Mouse (Mus musculus): ENCODE measurements around the gene Fbrs. TPM values are rescaled to one million over a fixed set of nuclear protein-coding genes. Genes with fewer than 3 reads are reported as not detected.
"Not testable (repeated sequence)": the region's sequence is repeated elsewhere in the genome, so short reads cannot be mapped to it uniquely, and the experiment has no call there.

Fbrs gene
- polyA plus RNA-seq, 1 experiment from 2014 or later = 7.0 TPM

- H3K9ac ChIP-seq; H3K9me3 ChIP-seq (replicated peaks); H3K4me3 ChIP-seq; ATAC-seq (replicated peaks; ENCODE audit: insufficient number of reproducible peaks, insufficient read depth, low FRiP score, low read depth); H3K36me3 ChIP-seq; H3K4me2 ChIP-seq; H3K27me3 ChIP-seq; H3K27ac ChIP-seq: not testable (repeated sequence)
- H3K4me1 ChIP-seq (replicated peaks) = peaks cover 18% of the 10 kb centered on the region
- 75% methylated on average over 4 of the region's 4 CpGs for WGBS
Observed at GRCm38 (mm10) chr7:127509830-127510229, 30.8 kb downstream of the Fbrs start.

DNA sequence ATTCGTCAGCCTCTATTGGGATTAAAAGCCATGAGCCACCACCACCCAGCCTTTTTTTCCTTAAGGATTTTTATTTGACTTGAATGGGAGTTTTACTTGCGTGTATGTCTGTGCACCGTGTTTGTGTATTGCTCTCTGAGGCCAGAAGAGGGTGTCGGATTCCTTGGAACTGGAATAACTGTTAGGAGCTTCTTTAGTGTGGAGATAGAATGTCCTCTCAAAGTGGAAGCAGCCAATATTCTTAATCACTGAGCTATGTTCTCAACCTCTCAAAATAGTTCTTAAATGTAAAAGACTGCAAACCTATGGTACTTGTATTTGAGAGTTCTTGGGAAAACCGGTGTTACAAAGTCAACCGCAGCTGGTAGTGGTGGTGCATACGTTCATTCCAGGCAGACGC lies 32.2 kb downstream of the Fbrs start:
- peak overlapping the region; percentile 99 for H3K27ac ChIP-seq
- H3K9me3 ChIP-seq (replicated peaks) = no peaks in the 10 kb centered on the region
- WGBS = 36% methylated on average over 8 of the region's 8 CpGs
- H3K36me3 ChIP-seq = peaks cover 16% of the 10 kb centered on the region
- H3K4me2 ChIP-seq = peak overlapping the region; percentile 59
- peak overlapping the region; percentile 69 for H3K4me3 ChIP-seq
- H3K27me3 ChIP-seq = no peaks in the 10 kb centered on the region
- H3K9ac ChIP-seq = 0 out of 2 replicates have a peak overlapping the region, but pooled peaks have one; percentile 78
- ATAC-seq (replicated peaks; ENCODE audit: insufficient number of reproducible peaks, insufficient read depth, low FRiP score, low read depth) = no peak
- H3K4me1 ChIP-seq (replicated peaks) = peaks cover 20% of the 10 kb centered on the region

GRCm38 (mm10) chr7:127511808-127512230 lies 32.8 kb downstream of the Fbrs start, which contains the start of gene Srcap:
Gene Srcap, plus strand, starts transcription at chr7:127511983.
- Histone ChIP-seq H3K27me3 (no peaks in the 10 kb centered on the region), H3K27ac (peak within 1 kb of the TSS; percentile 99), H3K4me2 (peak within 1 kb of the TSS; percentile 71), H3K36me3 (peaks cover 21% of the 10 kb centered on the region), H3K4me1 (replicated peaks) (peaks cover 20% of the 10 kb centered on the region), H3K9me3 (replicated peaks) (no peaks in the 10 kb centered on the region), H3K4me3 (peak within 1 kb of the TSS; percentile 69), H3K9ac (peak within 1 kb of the TSS; percentile 78)
- under 1% methylated on average over 37 of the region's 37 CpGs for WGBS
- ATAC-seq (replicated peaks; ENCODE audit: insufficient number of reproducible peaks, insufficient read depth, low FRiP score, low read depth) = peak; percentile 95

GRCm38 (mm10) chr7:127512231-127513015 lies 33.4 kb downstream of the Fbrs start:
- no peaks in the 10 kb centered on the region for H3K9me3 ChIP-seq (replicated peaks)
- peak; percentile 88 for ATAC-seq (replicated peaks; ENCODE audit: insufficient number of reproducible peaks, insufficient read depth, low FRiP score, low read depth)
- peaks cover 27% of the 10 kb centered on the region for H3K36me3 ChIP-seq
- under 1% methylated on average over 73 of the region's 93 CpGs for WGBS
- no peaks in the 10 kb centered on the region for H3K27me3 ChIP-seq
- peak overlapping the region; percentile 78 for H3K9ac ChIP-seq
- H3K4me1 ChIP-seq (replicated peaks) = peaks cover 20% of the 10 kb centered on the region
- H3K27ac ChIP-seq = peak overlapping the region; percentile 99
- H3K4me2 ChIP-seq = peak overlapping the region; percentile 71
- peak overlapping the region; percentile 69 for H3K4me3 ChIP-seq

DNA sequence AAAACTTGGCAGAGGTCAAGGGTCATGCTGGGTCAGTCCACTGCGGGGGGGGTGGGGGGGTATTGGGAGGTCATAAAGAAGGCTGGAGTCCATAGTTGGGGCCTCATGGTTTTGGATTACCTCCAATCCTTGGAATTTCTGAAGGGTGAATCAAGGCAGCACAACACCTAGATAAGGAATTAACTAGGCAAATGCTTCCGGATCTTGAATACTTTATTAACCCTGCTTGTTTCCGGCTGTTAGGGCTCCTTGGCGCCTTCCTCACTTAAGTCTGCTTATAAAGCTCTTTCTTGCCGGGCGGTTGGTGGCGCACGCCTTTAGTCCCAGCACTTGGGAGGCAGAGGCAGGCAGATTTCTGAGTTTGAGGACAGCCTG lies 34.0 kb downstream of the Fbrs start:
- ATAC-seq (replicated peaks; ENCODE audit: insufficient number of reproducible peaks, insufficient read depth, low FRiP score, low read depth) = 0 out of 2 replicates have a peak, but pooled peaks have one; percentile 0
- H3K4me2 ChIP-seq = peak overlapping the region; percentile 71
- peak overlapping the region; percentile 78 for H3K9ac ChIP-seq
- peak overlapping the region; percentile 99 for H3K27ac ChIP-seq
- peak overlapping the region; percentile 69 for H3K4me3 ChIP-seq
- no peaks in the 10 kb centered on the region for H3K27me3 ChIP-seq
- no peaks in the 10 kb centered on the region for H3K9me3 ChIP-seq (replicated peaks)
- H3K4me1 ChIP-seq (replicated peaks) = peaks cover 20% of the 10 kb centered on the region
- WGBS = 26% methylated on average over 8 of the region's 8 CpGs
- peaks cover 33% of the 10 kb centered on the region for H3K36me3 ChIP-seq

DNA sequence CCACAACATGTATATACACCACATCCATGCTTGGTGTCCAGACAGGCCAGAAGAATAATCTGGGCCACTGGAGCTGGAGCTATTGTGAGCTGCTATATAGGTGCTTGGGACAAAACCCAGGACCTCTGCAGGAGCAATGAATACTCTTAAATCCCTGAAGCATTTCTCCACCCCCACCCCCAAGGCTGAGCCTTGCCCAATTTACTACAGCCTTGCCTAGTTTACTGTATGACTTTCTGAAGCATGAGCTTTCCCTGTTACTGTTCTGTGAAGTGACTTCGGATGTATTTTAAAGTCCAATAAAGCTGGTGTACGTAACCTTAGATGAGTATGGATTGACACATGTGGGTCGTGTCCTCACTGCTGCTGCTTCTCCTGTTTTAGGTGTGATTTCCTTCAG lies 34.8 kb downstream of the Fbrs start:
- H3K4me2 ChIP-seq = peak overlapping the region; percentile 71
- 74% methylated on average over 3 of the region's 3 CpGs for WGBS
- peak overlapping the region; percentile 69 for H3K4me3 ChIP-seq
- peak overlapping the region; percentile 10; the same call in 1 of the 2 replicates for H3K27ac ChIP-seq
- H3K27me3 ChIP-seq = no peaks in the 10 kb centered on the region
- peaks cover 39% of the 10 kb centered on the region for H3K36me3 ChIP-seq
- peaks cover 20% of the 10 kb centered on the region for H3K4me1 ChIP-seq (replicated peaks)
- no peak for ATAC-seq (replicated peaks; ENCODE audit: insufficient number of reproducible peaks, insufficient read depth, low FRiP score, low read depth)
- no peaks in the 10 kb centered on the region for H3K9me3 ChIP-seq (replicated peaks)
- no peak overlapping the region for H3K9ac ChIP-seq

DNA sequence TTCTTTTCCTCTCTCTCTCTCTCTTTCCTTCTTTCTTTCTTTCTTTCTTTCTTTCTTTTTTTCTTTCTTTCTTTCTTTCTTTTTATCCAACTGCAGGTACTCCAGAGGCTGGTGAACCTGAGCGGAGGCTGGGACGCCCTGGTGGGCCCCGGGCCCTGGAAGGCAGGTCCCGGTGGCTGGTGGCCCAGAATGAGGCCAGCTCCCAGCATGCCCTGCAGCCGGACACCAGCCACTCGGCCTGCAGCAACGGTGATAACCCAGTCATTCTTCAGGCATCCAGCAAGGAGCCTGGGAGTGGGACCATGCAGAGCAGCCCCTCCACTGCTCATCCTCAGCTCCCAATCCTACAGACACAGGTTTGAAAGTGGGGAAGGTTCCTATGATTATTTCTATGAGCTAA lies 36.8 kb downstream of the Fbrs start:
- H3K9me3 ChIP-seq (replicated peaks) = no peaks in the 10 kb centered on the region
- no peak overlapping the region for H3K4me2 ChIP-seq
- H3K27ac ChIP-seq = no peak overlapping the region
- ATAC-seq (replicated peaks; ENCODE audit: insufficient number of reproducible peaks, insufficient read depth, low FRiP score, low read depth) = no peak
- peaks cover 56% of the 10 kb centered on the region for H3K36me3 ChIP-seq
- H3K27me3 ChIP-seq = no peaks in the 10 kb centered on the region
- no peak overlapping the region for H3K4me3 ChIP-seq
- 72% methylated on average over 7 of the region's 7 CpGs for WGBS
- H3K4me1 ChIP-seq (replicated peaks) = peaks cover 20% of the 10 kb centered on the region
- H3K9ac ChIP-seq = no peak overlapping the region

DNA sequence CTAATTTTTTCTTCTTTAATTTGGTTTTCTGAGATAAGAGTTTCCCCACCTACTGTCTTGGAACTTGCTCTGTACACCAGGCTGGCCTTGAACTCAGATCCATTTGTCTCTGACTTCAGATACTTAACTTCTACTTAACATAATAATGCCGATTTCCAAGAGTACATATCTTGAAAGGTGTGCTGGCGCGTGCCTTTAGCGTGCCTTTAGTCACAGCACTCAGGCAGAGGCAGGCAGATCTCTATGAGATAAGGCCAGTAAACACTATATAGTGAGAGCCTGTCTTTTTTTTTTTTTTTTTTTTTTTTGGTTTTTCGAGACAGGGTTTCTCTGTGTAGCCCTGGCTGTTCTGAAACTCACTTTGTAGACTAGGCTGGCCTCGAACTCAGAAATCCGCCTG lies 37.3 kb downstream of the Fbrs start:
- Histone ChIP-seq H3K36me3 (peaks cover 61% of the 10 kb centered on the region), H3K9me3 (replicated peaks) (no peaks in the 10 kb centered on the region), H3K27me3 (no peaks in the 10 kb centered on the region), H3K4me2 (no peak overlapping the region), H3K9ac (no peak overlapping the region), H3K4me1 (replicated peaks) (peaks cover 16% of the 10 kb centered on the region), H3K27ac (no peak overlapping the region), H3K4me3 (no peak overlapping the region)
- no peak for ATAC-seq (replicated peaks; ENCODE audit: insufficient number of reproducible peaks, insufficient read depth, low FRiP score, low read depth)
- WGBS = 88% methylated on average over 7 of the region's 7 CpGs

GRCm38 (mm10) chr7:127519284-127519683 lies 40.3 kb downstream of the Fbrs start, which contains the start of gene Gm42715:
Gene Gm42715, plus strand, starts transcription at chr7:127519584.
- ATAC-seq (replicated peaks; ENCODE audit: insufficient number of reproducible peaks, insufficient read depth, low FRiP score, low read depth) = no peak
- Histone ChIP-seq H3K4me2 (no peak within 1 kb of the TSS), H3K36me3 (peaks cover 83% of the 10 kb centered on the region), H3K4me3 (no peak within 1 kb of the TSS), H3K9me3 (replicated peaks) (no peaks in the 10 kb centered on the region), H3K4me1 (replicated peaks) (0 out of 2 replicates have a peak, but pooled peaks cover 2% of the 10 kb centered on the region), H3K9ac (no peak within 1 kb of the TSS), H3K27ac (no peak within 1 kb of the TSS), H3K27me3 (no peaks in the 10 kb centered on the region)
- WGBS = 86% methylated on average over 3 of the region's 3 CpGs

Small RNA genes lying within 50 kb of the gene (microRNA-seq; reads per million reads assigned to microRNA genes)
- gene Gm47278 (not detected), gene Mir7060 (not detected)

Other genes starting within 250 kb of the Fbrs start
- 17.8 and 23.7 TPM in 2 replicates for gene Zfp553, start 246.1 kb upstream of the Fbrs start, polyA plus RNA-seq (2015; fragmentation: Nextera tagmentation; extraction: Ambion mirVana)
- gene Sept1, start 246.1 kb upstream of the Fbrs start, polyA plus RNA-seq (2015; fragmentation: Nextera tagmentation; extraction: Ambion mirVana) = 22.8 and 33.9 TPM in 2 replicates
- 32.0 and 38.8 TPM in 2 replicates for gene Zfp771, start 234.9 kb upstream of the Fbrs start, polyA plus RNA-seq (2015; fragmentation: Nextera tagmentation; extraction: Ambion mirVana)
- 134 and 135 TPM in 2 replicates for gene Dctpp1, start 218.5 kb upstream of the Fbrs start, polyA plus RNA-seq (2015; fragmentation: Nextera tagmentation; extraction: Ambion mirVana)
- 51.9 and 54.8 TPM in 2 replicates for gene Sephs2, start 205.1 kb upstream of the Fbrs start, polyA plus RNA-seq (2015; fragmentation: Nextera tagmentation; extraction: Ambion mirVana)
- gene Itgal, start 182.9 kb upstream of the Fbrs start, polyA plus RNA-seq (2015; fragmentation: Nextera tagmentation; extraction: Ambion mirVana) = 1.3 and 5.1 TPM in 2 replicates
- gene Zfp768, start 133.6 kb upstream of the Fbrs start, polyA plus RNA-seq (2015; fragmentation: Nextera tagmentation; extraction: Ambion mirVana) = 17.1 and 19.6 TPM in 2 replicates
- 4.6 and 5.6 TPM in 2 replicates for gene Zfp747, start 103.1 kb upstream of the Fbrs start, polyA plus RNA-seq (2015; fragmentation: Nextera tagmentation; extraction: Ambion mirVana)
- 3.0 and 4.4 TPM in 2 replicates for gene 9130019O22Rik, start 92.0 kb upstream of the Fbrs start, polyA plus RNA-seq (2015; fragmentation: Nextera tagmentation; extraction: Ambion mirVana)
- 3.7 and 4.8 TPM in 2 replicates for gene E430018J23Rik, start 85.6 kb upstream of the Fbrs start, polyA plus RNA-seq (2015; fragmentation: Nextera tagmentation; extraction: Ambion mirVana)
- 4.8 and 6.3 TPM in 2 replicates for gene Zfp764, start 72.4 kb upstream of the Fbrs start, polyA plus RNA-seq (2015; fragmentation: Nextera tagmentation; extraction: Ambion mirVana)
- 12.0 and 15.6 TPM in 2 replicates for gene Zfp688, start 57.1 kb upstream of the Fbrs start, polyA plus RNA-seq (2015; fragmentation: Nextera tagmentation; extraction: Ambion mirVana)
- 3.9 and 5.6 TPM in 2 replicates for gene Zfp689, start 30.0 kb upstream of the Fbrs start, polyA plus RNA-seq (2015; fragmentation: Nextera tagmentation; extraction: Ambion mirVana)
- 27.7 and 32.6 TPM in 2 replicates for gene Prr14, start 19.6 kb upstream of the Fbrs start, polyA plus RNA-seq (2015; fragmentation: Nextera tagmentation; extraction: Ambion mirVana)
- 25.7 and 41.5 TPM in 2 replicates for gene Srcap, start 32.8 kb downstream of the Fbrs start, polyA plus RNA-seq (2015; fragmentation: Nextera tagmentation; extraction: Ambion mirVana)
- 8.2 and 9.0 TPM in 2 replicates for gene Gm42715, start 40.4 kb downstream of the Fbrs start, polyA plus RNA-seq (2015; fragmentation: Nextera tagmentation; extraction: Ambion mirVana)
- gene Tmem265, start 82.2 kb downstream of the Fbrs start, polyA plus RNA-seq (2015; fragmentation: Nextera tagmentation; extraction: Ambion mirVana) = 2.9 and 4.1 TPM in 2 replicates
- gene Phkg2, start 94.1 kb downstream of the Fbrs start, polyA plus RNA-seq (2015; fragmentation: Nextera tagmentation; extraction: Ambion mirVana) = 27.5 and 36.5 TPM in 2 replicates
- gene Ccdc189, start 109.4 kb downstream of the Fbrs start, polyA plus RNA-seq (2015; fragmentation: Nextera tagmentation; extraction: Ambion mirVana) = 10.6 and 12.6 TPM in 2 replicates
- gene Rnf40, start 109.6 kb downstream of the Fbrs start, polyA plus RNA-seq (2015; fragmentation: Nextera tagmentation; extraction: Ambion mirVana) = 27.9 and 32.3 TPM in 2 replicates
- gene Zfp629, start 136.6 kb downstream of the Fbrs start, polyA plus RNA-seq (2015; fragmentation: Nextera tagmentation; extraction: Ambion mirVana) = 7.8 and 10.5 TPM in 2 replicates
- 37.2 and 45.7 TPM in 2 replicates for gene Bcl7c, start 229.7 kb downstream of the Fbrs start, polyA plus RNA-seq (2015; fragmentation: Nextera tagmentation; extraction: Ambion mirVana)
- gene Ctf1, start 233.5 kb downstream of the Fbrs start, polyA plus RNA-seq (2015; fragmentation: Nextera tagmentation; extraction: Ambion mirVana) = 4.7 and 8.4 TPM in 2 replicates